Mouse (Mus musculus) T-cell, adult 66 days (primary cell): ENCODE results near the gene Tex13c2. TPM values are rescaled to one million over a fixed set of nuclear protein-coding genes. Genes with fewer than 3 reads are reported as not detected.

Experiments used
- total RNA-seq, 2 experiments: library from RNA; stranded (reverse); gene quantifications; 3 replicates in 1 of 2; 4 replicates in 1 of 2; pipeline ENCODE4 v1.2.4; 2023

The Tex13c2 gene
- total RNA-seq, result not detected

DNA sequence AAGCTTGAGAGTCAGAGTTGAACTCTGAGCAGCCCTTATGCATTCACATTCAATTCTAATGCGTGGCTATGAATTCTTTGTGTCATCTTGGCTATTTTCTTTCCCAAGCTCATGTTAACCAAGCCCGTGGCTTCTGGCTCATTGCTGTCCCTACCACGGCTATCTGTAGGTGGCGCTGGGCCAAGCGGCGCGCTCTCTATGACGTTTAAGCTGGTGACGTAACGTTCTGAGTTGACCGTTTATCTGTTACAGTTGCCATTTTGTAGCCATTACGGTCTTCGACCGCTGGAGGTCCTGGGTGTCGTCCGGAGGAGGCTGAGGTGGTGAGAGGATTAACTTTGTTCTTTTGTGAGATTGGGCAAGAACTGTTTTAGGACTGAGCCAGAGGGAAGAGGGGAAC is at the start of gene Tex13c2:
TSS of gene Tex13c2 (plus strand) at position 246 of the 400 bp plus-strand sequence.

DNA sequence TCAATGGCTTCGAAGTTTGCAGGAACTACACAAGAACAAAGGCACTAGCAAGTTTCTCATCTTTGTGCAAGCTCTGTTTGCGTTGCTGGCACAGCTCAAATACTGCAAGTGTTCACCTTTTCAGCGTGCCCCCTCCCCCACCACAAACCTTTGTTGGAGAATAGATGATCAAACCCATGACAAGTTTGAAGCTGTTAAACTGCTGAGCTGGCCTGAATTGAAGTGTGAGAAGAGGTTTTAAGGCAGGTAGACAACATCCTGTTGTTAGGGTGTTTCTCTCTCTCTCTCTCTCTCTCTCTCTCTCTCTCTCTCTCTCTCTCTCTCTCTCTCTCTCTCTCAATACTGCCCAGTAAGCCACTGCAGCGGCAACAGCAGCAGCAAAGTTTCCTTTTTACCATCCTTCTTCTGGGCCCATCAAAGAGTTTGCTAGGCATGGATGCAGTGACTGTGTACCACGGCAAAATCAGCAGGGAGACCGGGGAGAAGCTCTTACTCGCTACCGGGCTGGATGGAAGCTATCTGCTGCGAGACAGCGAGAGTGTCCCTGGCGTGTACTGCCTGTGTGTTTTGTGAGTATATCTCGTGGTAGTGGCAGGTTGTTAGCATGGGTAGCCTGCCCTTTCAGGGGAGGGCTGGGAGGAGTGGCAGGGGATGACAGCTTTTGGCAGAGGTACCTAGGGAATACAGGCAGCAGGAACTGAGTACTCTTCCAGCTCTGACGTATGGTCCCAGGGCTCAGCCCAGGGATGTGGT is 13.0 kb downstream of the Tex13c2 start, which contains the start of gene Sh2d1a:
TSS of gene Sh2d1a (plus strand) at position 163 of the 753 bp plus-strand sequence.

Other genes with a start within 250 kb of the Tex13c2 start
- 10 to 100 TPM; 56.5 to 57.4 TPM for gene Sh2d1a, start 12.8 kb downstream of the Tex13c2 start, total RNA-seq